Mouse (Mus musculus): Measurements from ENCODE around the gene Olfr533.
"Not testable (repeated sequence)": the region's sequence is repeated elsewhere in the genome, so short reads cannot be mapped to it uniquely, and the experiment has no call there.

Gene Olfr533

DNA sequence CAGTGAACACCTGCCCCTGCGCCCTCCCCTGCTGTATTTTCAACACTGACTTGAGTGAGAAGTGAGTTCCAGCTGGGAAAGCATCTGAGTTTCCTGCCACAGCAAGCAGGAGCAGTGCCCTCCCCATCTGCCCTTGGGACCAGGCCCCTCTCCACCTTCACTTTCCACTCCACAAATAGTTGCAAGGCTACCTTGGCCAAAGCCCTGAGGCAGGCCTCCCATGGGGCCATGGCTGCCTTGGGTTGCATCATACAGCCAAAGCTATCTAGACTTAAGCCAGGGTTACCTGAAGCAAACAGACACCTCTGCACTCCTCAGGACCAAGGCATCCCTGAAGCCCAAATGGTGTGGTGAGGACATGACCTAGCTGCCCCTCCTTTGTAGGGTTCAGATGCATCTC lies at the start of gene Olfr533:
Gene Olfr533 (plus strand): TSS at position 301 of the 400 bp plus-strand sequence.
- DNase-seq (ENCODE audit: low read depth, low spot score), result not testable (repeated sequence)

DNA sequence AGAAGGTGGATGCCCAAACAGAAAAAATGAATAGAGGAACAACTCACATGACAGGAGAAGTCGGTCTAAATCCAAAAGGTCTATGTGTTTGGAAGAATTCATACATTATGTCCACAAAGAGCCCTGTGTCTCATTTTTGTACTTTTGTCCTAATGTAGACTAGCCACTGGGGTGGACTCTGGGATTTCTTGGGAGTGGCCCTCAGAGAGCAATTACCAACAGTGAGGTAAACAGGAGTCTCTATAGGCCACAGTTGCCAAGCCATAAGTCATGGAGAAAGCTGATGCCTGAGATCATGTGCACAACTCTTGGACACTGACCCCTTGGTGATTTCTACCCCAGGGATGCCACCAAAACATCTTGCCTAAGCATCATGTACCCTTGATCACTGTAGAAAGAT lies 41.6 kb upstream of the Olfr533 start, which contains the start of gene Olfr532:
Gene Olfr532 (minus strand): TSS at position 101 of the 400 bp plus-strand sequence.
- no peak for DNase-seq (ENCODE audit: low read depth, low spot score)

DNA sequence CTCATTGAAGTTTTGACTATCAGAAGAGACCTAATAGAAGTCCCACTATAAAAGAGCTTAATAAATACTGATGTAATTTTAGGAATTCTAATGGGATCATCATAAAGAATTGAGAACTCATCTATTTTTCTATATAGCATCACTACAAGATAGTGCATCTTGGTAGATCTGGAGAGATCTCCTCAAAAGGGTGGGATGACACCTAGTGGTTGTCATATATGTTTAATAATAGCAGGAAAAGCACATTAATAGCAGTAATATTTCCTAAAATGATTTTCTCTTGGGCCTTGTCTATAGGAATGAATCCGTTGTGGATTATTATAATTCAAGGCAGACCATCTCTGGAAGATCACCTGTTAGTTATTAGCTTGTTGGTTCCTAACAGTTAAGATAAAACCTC lies 20.0 kb upstream of the Olfr533 start:
- no peak for DNase-seq (ENCODE audit: low read depth, low spot score)

DNA sequence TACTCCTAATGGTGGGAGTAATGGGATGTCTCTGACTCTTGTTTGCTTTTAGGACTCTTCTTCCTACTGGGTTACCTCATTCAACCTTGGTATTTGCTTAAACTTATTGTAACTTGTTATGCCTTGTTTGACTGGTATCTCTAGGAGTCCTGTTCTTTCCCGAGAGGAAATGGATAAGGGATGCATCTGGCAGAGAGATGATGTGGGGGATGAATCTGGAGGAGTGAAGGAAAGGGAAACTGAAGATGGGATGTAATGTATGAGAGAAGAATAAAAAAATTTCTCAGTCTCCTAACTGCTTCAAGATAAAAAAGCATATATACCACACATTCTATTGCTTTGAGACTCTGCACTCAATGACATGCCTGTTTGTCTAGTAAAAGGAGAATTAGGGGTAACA lies 14.7 kb downstream of the Olfr533 start:
- DNase-seq (ENCODE audit: low read depth, low spot score), result no peak

DNA sequence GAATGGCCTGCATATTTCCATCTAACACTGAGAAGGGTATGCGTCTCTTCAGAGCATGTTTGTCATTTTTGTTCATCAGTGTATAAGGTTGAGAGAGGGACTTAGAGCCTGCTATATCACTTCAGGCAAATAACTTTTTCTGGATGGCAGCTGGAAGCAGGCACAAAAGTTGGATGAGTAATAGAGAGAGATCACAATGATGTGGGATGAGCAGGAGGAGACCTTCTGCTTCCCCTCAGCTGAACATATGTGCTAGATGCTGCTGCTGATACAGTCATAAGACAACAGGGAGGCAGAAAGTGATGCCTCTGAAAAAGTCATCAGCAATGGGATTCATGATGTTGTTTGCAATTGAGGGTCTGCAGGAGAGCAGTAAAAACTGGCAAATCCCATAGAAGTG lies 15.6 kb downstream of the Olfr533 start:
- no peak for DNase-seq (ENCODE audit: low read depth, low spot score)

DNA sequence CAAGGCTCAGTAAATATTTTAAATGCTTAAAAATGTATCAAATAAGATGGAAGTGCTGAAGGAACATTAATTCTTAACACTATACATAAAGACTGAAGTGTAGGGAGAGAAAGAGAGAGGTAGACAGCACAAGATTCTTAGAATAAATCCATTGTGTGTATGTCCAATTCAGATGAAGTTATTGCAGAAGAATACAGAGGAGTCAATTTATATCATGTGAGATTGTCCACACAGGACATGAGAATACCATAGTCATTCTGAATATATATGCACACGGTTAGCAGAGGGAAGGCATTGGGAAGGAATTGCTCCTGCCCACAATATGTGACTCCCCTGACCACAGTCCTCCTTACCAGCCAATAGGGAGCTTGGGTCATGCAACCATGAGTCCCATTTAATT lies 20.7 kb downstream of the Olfr533 start, which contains the start of gene Olfr535:
Gene Olfr535 (plus strand): TSS at position 301 of the 400 bp plus-strand sequence.
- no peak for DNase-seq (ENCODE audit: low read depth, low spot score)

DNA sequence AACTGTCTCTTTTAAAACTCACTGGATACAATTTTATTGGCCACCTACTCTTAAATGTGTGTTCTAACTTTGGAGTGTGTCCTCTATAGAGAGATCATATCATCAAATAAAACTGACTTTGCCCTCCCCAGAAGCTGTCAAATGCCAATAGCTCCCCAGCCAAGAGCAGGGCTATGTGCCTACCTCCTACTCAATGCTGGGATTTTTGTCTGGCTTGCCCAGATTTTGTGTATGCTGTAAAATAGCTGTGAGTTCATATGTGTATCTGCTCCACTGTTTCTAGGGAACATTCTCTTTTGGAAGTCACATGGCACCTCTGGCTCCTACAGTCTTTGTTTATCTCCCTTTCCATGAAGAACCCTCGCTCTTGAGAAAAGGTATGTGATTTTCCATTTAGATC lies 25.8 kb downstream of the Olfr533 start:
- no peak for DNase-seq (ENCODE audit: low read depth, low spot score)

DNA sequence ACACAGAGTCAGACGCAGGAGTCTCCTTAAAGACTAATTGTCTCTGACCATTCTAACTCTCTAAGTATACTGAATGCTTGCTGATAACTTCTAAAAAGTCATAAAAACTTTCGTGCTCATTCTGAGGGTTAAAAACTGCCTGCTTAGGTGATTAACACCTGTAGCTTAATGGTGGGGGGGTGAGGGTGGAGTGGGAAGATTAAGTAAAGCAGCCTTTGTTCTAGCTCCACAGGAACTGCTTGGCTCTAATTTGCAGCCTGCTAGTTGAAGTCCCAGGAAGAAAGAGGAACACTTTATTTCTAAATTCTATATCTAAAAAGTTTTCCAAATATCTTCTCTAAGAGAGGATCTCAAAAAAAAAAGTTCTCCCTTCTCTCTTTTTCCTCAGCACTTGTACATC lies 31.1 kb downstream of the Olfr533 start:
- no peak for DNase-seq (ENCODE audit: low read depth, low spot score)

DNA sequence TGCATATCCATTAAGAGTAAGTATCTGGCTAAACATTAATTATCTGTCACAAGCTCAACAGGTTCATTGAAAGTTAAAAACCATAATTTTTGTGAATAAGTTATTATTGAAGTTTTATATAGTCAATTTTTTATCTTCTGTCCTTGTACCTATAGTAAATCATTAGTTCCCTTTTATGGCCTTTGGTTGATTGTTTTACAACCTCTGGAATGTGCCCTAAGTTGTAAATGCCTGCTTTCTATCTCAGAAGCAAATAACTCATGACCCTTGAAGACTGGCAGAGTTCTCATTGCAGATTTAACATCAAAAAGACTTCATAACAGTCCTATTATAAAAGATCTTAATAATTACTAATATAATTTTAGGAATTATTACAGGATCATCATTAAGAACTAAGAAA lies 31.5 kb downstream of the Olfr533 start:
- DNase-seq (ENCODE audit: low read depth, low spot score), result peak; percentile 2

DNA sequence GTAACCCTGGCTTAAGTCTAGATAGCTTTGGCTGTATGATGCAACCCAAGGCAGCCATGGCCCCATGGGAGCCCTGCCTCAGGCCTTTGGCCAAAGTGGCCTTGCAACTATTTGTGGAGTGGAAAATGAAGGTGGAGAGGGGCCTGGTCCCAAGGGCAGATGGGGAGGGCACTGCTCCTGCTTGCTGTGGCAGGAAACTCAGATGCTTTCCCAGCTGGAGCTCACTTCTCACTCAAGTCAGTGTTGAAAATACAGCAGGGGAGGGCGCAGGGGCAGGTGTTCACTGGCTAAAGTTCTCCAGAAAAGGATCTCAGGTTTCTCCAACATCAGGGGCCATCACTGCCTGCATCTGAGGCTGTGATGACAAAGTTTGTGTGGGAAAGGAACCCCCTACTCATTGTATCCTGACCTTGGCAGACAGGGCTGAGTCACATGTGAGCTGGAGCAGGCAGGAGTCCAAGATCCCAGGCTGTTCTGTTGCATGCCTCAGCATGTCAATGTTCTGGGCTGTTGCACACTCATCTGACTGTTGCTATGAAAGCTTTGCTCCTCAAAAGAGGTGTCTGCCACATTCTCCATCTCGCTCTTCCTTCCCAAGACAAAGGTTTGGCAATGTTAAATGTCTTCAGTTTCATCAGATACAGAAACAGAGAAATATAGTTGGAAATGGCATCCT lies 44.3 kb downstream of the Olfr533 start, which contains the start of gene Olfr536:
Gene Olfr536 (minus strand): TSS at position 51 of the 676 bp plus-strand sequence.
- not testable (repeated sequence) for DNase-seq (ENCODE audit: low read depth, low spot score)

Measured in mesoderm, embryonic 11.5 days (tissue).